Mouse (Mus musculus): ENCODE data around the gene Calm1.

Gene Calm1

GRCm38 (mm10) chr12:100194181-100194580, 5.1 kb upstream of the Calm1 start:
- 90% methylated on average over 1 of the region's 1 CpGs for WGBS

DNA sequence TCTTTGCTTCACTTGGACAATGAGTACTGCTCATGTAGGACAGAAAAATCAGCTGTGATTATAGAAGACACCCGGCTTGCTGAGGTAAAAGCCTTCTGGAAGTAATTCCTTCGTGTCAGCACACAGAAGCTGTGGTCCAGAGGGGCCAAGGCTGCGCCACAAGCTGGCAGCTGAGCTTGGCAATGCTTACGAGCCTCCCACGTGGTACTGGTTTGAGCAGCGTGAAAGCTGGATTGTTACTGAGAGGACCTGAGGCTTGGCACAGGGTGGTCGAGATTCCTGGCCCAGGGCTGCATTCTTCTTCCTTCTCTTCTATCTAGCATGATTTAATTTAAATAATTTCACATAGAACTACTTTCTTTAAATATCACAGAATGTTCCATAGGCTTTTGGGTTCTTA, 2.4 kb upstream of the Calm1 start:
- WGBS: 45% methylated on average over 7 of the region's 7 CpGs

GRCm38 (mm10) chr12:100199891-100200644, 833 bp downstream of the Calm1 start:
- under 1% methylated on average over 84 of the region's 86 CpGs for WGBS

GRCm38 (mm10) chr12:100200645-100201362, 1.6 kb downstream of the Calm1 start:
- 1% methylated on average over 29 of the region's 29 CpGs for WGBS

GRCm38 (mm10) chr12:100201363-100201711, 2.1 kb downstream of the Calm1 start:
- 2% methylated on average over 4 of the region's 4 CpGs for WGBS

DNA sequence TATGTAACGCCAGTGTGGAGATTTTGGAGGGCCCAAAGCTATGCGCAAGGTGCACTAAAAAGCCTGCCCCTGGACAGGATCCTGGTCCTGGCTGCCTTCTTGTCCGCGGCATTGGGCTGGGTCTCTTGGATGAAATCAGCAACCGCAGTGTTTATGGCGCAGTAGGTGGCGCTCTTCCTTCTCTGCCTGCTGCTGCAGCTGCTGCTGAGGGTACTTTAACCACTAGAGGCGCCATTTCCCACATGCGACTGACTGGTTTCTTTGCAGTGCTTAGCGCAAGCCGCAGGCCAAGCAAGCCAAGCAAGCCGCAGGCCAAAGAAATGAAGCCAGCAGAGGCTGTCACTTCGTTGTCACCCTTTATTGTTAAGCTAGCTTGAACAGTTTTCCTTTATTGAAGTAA, 2.6 kb downstream of the Calm1 start:
- WGBS: under 1% methylated on average over 13 of the region's 13 CpGs

DNA sequence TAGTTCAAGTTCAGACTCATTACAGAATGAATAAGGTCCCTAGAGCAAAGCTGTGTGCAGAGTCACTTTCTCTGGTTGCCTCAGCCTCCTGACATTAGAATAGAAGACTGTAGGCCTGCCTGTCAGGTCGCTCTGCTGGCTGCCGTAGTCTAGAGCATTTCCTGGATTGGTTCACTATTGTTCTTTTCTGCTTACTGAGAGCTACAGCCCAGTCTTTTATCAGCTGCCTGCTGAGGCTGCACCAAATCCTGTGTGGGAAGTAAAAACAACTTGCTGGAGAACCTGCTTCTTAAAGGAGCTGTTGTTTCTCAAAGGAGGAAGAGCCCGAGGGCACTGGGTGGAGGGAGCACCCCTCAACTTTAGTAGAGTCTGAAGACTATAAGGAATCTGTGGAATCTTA, 4.5 kb downstream of the Calm1 start:
- WGBS: 4% methylated on average over 3 of the region's 3 CpGs

GRCm38 (mm10) chr12:100205156-100205555, 5.9 kb downstream of the Calm1 start:
- WGBS: 60% methylated on average over 8 of the region's 8 CpGs

DNA sequence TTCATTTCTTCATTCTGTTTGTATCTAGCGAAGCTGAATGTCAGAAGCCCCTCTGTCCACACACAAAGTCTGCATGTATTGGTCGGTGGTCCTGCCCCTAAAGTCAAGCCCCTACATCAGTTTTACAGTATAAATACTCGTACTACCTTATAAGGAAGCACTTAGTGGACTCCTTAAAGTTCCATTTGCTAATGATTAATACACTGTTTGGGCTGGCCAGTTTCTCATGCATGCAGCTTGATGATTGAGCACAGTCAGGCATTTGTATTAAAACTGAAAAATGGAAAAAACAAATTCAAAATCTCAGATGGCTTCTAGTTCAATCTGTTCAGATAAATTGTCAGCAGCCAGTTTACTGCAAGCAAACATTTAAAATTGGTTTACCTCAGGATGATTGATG, 7.3 kb downstream of the Calm1 start:
- 79% methylated on average over 3 of the region's 3 CpGs for WGBS

DNA sequence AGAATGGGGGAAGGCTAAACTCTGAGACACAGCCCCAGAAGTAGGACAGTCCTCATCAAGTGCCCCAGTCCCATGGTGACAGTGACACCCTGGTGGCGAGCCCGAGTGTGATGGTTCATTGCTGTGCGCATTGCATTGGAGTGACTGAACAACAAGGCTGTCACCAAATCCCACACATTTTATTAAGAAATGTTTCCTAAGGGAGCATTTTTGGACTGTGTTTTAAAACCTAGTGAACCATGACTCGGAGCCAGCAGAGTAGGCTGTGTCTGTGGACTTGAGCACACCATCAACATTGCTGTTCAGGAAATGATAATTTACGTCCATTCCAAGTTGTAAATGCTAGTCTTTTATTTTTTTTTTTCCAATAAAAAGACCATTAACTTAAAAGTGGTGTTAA, 7.7 kb downstream of the Calm1 start:
- WGBS: 53% methylated on average over 5 of the region's 5 CpGs

- WGBS: 50% methylated on average over 10 of the region's 10 CpGs
Observed at GRCm38 (mm10) chr12:100209701-100210478, 10.7 kb downstream of the Calm1 start.

DNA sequence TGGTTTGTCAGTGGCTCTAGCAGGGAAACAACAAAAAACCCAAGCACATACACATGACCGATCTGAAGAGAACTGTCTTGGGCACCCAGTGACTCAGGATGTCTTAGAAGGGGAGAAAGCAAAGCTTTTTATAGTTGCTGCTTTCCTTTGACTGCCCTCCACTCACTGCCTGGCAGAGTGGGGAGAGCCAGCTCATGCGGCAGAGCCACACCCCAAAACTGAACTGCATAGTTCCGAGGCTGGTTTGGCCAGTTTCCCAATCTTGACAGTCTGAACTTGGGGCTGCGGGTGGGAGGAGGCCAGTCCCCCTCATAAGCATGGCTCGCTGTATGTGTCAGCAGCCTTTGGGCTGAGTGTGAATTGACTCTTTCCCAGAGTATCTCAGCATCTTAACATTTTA, 11.7 kb downstream of the Calm1 start:
- 7% methylated on average over 5 of the region's 5 CpGs for WGBS

DNA sequence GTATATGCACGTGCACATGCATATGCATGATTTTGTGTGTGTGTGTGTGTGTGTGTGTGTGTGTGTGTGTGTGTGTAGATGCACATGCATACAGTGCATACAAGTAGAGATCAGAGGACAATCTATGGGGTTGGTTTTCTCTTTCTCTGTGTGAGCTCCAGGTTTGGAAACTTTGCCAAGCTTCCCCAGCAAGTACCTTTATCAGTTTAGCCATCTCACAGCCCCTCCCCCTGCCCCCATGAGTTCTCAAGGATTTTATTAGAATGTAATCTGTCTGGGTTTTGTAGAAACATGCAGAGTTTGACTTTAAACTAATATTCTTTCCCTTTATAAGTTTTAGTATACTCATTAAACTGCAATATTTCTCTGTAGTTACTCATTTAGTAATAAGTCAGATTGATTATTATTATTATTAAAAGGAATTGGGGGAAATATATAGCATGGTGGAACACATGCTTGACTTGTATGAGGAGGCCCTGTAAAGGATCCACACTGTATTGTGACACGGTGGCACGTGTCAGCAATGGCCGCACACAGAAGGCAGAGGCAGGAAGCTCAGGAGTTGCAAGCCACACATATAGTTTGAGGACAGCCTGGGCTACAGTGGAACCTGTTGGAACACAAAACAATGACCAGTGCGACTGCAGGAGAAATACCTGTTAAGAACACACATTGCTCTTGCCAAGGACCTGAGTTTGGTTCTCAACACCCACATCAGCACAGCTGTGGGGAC, 12.4 kb downstream of the Calm1 start:
- 52% methylated on average over 5 of the region's 5 CpGs for WGBS

DNA sequence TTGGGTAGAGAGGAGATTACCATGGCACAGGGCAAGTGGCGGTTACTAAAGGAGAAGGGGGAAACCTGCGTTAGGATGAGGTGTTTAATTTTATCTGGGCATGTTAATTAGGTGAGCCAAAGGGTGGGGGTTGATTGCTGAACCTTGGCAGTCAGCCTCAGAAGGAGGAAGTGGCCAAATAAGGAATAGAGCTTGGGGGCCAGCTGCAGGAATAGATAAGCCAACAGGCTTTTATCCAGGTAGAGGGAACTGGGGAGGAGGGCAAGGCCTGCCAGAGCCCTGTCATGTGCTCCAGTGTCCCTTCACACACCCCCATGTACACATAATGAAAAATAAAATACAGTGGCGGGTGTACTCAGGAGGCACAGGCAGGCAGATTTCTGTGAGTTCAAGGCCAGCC, 13.2 kb downstream of the Calm1 start:
- WGBS: 34% methylated on average over 3 of the region's 3 CpGs

DNA sequence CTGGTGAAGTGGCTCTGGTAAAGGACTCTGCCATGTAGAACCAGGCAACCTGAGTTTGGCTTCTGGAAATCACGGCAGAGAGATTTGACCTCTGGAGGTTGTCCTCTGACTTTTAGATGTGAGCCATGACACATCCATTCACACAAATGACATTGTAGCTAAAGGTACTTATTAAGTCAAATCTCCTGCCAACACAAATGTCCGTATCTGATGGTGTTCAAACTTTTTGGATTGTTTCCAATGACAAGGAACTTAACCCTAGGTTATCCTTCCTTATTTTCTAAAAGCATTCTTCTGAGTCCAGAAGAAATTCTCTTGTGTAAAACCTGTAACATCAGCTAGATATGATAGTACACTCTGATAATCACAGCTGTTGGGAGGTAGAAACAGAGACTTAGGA, 13.9 kb downstream of the Calm1 start:
- WGBS: 54% methylated on average over 2 of the region's 2 CpGs

GRCm38 (mm10) chr12:100214156-100214555, 14.9 kb downstream of the Calm1 start:
- 56% methylated on average over 10 of the region's 10 CpGs for WGBS

GRCm38 (mm10) chr12:100214738-100215137, 15.5 kb downstream of the Calm1 start:
- WGBS: 37% methylated on average over 3 of the region's 3 CpGs

- 94% methylated on average over 2 of the region's 2 CpGs for WGBS
Observed at GRCm38 (mm10) chr12:100217087-100217486, 17.9 kb downstream of the Calm1 start.

GRCm38 (mm10) chr12:100220012-100220411, 20.8 kb downstream of the Calm1 start:
- 55% methylated on average over 4 of the region's 4 CpGs for WGBS

- WGBS: 11% methylated on average over 11 of the region's 11 CpGs
Observed at GRCm38 (mm10) chr12:100221608-100222321, 22.5 kb downstream of the Calm1 start.

GRCm38 (mm10) chr12:100222322-100222993, 23.2 kb downstream of the Calm1 start:
- WGBS: 65% methylated on average over 13 of the region's 13 CpGs

Data from cerebral cortex, adult 2 months (tissue).